Mouse (Mus musculus) macrophage (primary cell): ENCODE data around the gene Sez6l2. TPM values are rescaled to one million over a fixed set of nuclear protein-coding genes. Genes with fewer than 3 reads are reported as not detected.

Experiments
- H3K27ac ChIP-seq: fragments of 350-480 bp; formaldehyde crosslinking; 2 replicates; pipeline ENCODE4 v1.9.0; 2021
- H3K36me3 ChIP-seq: fragments of 350-480 bp; formaldehyde crosslinking; 2 replicates; pipeline ENCODE4 v1.9.0; 2021; ENCODE audit errors: inconsistent target
- H3K4me3 ChIP-seq: fragments of 350-480 bp; formaldehyde crosslinking; 2 replicates; pipeline ENCODE4 v1.9.0; 2021; ENCODE audit errors: inconsistent target
- H3K79me2 ChIP-seq: fragments of 350-480 bp; formaldehyde crosslinking; 2 replicates; pipeline ENCODE4 v1.9.0; 2021; ENCODE audit errors: inconsistent target
- WGBS: methylation state at CpG from one replicate; pipeline ENCODE4 v1.1.7; 2026; ENCODE audit warnings: inconsistent platforms; ENCODE audit not compliant: missing documents; 5-methylcytosine and 5-hydroxymethylcytosine counted together
- polyA plus RNA-seq: library from polyadenylated mRNA; stranded (reverse); fragments of 250-400 nt; gene quantifications from 3 replicates; pipeline ENCODE4 v1.2.4, GENCODE M21; 2018; ENCODE audit warnings: inconsistent platforms

Gene Sez6l2
- polyA plus RNA-seq, 1 experiment from 2014 or later: 1.4 TPM

DNA sequence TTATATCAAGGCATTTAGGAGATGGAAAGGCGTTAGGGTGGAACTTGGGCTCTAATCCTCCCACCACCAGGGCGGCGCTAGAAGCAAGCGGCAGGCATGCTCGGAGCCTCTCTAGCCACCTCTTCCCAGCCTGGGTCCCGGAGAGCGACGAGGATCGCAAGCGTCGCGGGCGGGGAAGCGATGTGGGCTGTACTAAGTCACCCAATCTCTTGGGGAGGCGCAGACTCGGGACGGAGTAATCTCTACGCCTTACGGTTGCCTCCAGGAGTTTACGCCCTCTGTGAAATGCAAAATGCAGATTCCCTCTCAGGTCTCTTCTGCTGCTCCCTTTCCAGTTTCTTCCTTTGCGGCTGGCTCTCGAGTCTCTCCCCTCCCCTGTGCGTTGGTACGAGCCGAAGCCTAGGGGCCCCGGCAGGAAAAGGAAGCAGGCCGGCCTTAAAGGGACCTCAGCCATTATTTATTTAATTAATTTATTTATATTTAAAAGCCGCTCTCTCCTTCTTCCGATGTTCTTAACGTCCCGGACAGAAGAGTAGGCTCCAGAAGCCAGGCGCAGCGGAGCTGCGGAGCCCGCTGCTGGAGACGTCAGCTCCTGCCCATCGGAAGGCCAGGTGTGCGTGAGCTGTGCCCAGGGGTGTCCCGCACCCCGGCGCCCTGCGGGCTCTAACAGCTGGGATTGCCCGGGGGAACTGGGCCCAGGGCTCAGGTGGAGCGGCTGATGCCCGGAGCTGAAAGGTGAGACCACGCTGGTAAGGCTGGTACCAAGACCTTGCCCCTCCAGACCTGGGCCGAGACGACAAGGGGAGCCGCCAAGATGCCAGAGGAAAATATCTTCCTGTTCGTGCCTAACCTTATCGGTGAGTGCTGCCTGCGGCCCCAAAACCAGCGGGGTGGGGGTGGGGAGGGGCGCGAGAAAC is 25.8 kb downstream of the Sez6l2 start, which contains the start of gene Cdiptos:
Gene Cdiptos (minus strand): TSS at position 149 of the 917 bp plus-strand sequence.
- WGBS: under 1% methylated on average over 51 of the region's 55 CpGs
- Histone ChIP-seq H3K79me2 (peaks cover 21% of the 10 kb centered on the region), H3K27ac (peak within 1 kb of the TSS; percentile 99), H3K36me3 (peaks cover 23% of the 10 kb centered on the region), H3K4me3 (peak within 1 kb of the TSS; percentile 95)

DNA sequence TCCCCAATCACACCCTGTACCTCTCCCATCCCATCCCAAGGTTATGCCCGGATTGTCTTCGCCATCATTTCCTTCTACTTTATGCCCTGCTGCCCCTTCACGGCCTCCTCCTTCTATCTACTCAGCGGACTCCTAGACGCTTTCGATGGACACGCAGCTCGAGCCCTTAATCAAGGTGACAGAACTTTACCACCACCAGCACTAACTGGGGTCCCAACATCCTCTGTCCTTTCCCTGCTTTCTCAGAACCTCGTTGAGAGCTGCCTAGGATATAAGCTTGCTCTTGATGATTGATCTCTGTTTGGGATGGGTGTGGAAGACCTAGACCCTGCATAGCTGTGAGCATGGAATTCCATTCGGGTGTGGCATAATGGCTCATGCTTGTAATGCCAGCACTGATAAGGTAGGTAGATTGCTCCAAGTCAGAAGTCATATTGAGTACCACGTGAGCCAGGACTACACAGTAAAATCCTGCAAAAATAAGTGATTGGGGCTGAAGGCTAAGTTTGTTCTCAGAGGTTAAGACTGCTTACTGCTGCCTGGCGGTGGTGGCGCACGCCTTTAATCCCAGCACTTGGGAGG is 26.6 kb downstream of the Sez6l2 start:
- Histone ChIP-seq H3K27ac (peak overlapping the region; percentile 99), H3K36me3 (peaks cover 23% of the 10 kb centered on the region), H3K79me2 (peaks cover 21% of the 10 kb centered on the region), H3K4me3 (peak overlapping the region; percentile 95)
- WGBS: 9% methylated on average over 11 of the region's 14 CpGs

DNA sequence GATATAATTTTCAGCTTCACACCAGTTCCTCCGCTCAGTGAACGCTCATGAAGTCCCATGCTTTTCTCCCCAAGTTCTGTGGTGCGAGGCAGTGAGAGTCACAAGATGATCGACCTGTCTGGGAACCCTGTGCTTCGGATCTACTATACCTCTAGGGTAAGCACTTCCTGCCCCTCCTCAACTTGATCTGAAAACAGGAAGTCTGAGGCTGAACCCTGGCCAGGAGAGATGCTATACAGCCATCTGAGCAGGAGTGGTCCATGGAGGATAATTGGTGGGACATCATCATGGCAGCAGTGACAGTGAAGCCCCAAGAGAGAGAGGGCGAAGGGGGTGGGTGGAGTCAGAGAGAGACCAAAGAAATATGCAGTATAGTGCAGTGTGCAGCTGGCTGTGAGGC is 28.5 kb downstream of the Sez6l2 start:
- no peak overlapping the region for H3K4me3 ChIP-seq
- no peak overlapping the region for H3K27ac ChIP-seq
- 79% methylated on average over 6 of the region's 6 CpGs for WGBS
- H3K79me2 ChIP-seq: peaks cover 21% of the 10 kb centered on the region
- H3K36me3 ChIP-seq: peaks cover 23% of the 10 kb centered on the region

DNA sequence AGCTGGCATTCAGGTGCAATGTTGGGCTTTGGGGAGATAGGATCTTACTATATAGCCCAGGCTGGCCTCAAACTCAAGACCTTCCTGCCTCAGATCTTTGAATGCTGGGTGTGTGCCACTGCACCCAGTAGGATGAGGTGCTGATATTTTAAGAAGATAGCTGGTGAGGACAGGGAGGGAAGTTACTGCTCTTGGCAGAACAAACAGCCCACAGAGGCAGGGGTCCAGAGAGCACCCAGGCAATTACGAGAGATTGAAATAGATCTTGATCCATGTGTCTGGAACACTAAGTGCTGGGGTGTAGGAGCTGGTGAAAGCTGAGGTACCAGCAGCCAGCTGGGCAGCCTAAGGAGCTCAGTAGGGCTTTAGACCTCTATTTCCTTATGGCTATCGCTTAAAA is 31.2 kb downstream of the Sez6l2 start:
- Histone ChIP-seq H3K79me2 (peaks cover 18% of the 10 kb centered on the region), H3K27ac (no peak overlapping the region), H3K4me3 (no peak overlapping the region), H3K36me3 (peaks cover 31% of the 10 kb centered on the region)
- whole genome bisulfite sequencing: 95% methylated on average over 2 of the region's 2 CpGs

DNA sequence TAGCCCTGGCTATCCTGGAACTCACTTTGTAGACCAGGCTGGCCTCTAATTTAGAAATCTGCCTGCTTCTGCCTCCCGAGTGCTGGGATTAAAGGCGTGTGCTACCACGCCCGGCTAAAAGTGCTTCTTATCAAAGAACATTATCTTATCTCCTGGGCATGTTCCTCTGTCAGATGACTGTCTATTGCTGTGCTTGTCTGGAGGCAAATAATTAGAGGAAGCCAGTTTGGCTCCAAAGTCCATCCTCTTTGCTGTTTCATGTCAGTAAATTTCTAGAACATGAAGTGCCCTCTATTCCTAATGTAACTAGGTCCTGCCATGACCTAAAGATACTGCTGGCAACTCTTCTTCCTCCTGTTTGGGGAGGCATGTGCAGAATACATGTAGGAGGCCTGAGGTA is 31.7 kb downstream of the Sez6l2 start:
- no peak overlapping the region for H3K27ac ChIP-seq
- H3K36me3 ChIP-seq: peaks cover 36% of the 10 kb centered on the region
- no peak overlapping the region for H3K4me3 ChIP-seq
- H3K79me2 ChIP-seq: peaks cover 14% of the 10 kb centered on the region
- WGBS: 93% methylated on average over 3 of the region's 4 CpGs

DNA sequence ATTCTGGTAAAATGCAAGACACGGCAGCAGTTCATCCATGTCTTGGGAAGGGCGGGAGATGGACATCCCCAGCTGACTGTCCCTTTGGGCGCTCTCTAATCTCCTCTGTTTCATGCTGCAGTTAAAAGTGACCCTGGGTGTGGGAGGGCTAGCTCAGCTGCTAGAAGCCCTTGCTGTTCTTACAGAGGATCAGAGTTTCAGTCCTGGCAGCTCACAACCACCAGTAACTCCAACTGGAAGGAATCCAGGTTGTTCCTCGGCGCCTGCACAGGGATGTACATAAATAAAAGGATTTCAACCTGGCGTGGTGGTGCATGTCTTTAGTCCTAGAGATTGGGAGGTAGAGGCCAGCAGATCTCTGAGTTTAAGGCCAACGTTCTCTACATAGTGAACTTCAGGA is 32.8 kb downstream of the Sez6l2 start:
- Histone ChIP-seq H3K4me3 (no peak overlapping the region), H3K79me2 (peaks cover 3% of the 10 kb centered on the region; the same call in 1 of the 2 replicates), H3K36me3 (peaks cover 43% of the 10 kb centered on the region), H3K27ac (no peak overlapping the region)
- 92% methylated on average over 7 of the region's 7 CpGs for WGBS

DNA sequence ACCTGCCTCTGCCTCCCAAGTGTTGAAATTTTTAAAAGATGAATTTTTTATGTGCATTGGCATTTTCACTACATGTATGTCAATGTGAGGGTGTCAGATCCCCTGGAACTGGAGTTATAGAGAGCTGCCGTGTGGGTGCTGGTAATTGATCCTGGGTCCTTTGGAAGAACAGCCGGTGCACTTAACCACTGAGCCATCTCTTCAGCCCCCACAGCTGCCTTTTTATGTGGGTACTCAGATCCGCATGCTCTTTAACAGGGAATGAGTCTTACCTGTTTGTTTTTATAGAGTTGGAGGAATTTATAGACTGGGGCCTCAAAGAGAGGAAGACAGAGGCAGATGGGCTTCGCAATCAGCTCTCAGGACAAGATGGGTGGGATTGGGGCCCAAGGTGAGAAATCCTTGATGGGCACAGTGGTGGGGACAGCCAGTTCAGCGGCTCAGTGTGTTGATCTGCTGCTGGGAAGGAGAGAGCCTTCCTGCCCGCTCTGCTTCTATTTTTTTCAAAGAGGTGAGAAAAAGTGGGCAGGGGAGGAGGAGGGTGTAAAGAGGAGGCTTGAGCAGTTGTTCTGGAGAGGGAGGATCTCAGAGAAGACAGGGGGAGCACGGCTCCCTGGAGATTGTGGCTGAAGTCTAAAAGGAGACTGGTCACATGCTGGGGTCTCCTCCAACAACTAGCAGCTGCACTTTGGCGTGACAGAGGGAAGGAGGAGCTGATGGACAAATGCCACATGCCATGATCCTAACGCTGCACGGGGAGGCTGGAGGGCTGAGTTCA is 34.5 kb downstream of the Sez6l2 start:
- WGBS: 90% methylated on average over 10 of the region's 10 CpGs

DNA sequence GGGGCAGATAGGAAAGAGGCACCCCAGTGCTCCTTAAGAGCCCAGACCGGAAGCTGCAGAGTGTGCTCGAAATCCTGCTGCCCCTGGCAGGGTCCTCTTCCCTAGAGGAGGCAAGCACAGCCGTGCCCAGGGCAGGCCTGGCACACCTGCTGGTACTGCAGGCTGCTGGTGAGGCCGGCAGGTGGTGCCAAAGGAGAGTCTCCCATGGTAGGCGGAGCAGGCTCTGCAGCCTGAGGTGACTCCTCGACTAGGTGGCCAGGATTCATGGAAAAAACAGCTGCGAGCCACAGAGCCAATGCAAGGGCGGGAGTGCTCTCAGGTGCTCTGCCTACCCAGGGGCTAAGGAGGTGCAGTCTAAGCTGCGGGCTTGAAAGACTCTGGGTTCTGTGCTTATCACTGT is 36.0 kb downstream of the Sez6l2 start:
- Histone ChIP-seq H3K79me2 (no peaks in the 10 kb centered on the region), H3K27ac (no peak overlapping the region), H3K4me3 (no peak overlapping the region), H3K36me3 (peaks cover 48% of the 10 kb centered on the region)
- WGBS: 76% methylated on average over 7 of the region's 9 CpGs

More for the DNA sequence above, 34.5 kb downstream of the Sez6l2 start:
- Histone ChIP-seq H3K4me3 (no peak overlapping the region), H3K36me3 (peaks cover 45% of the 10 kb centered on the region), H3K27ac (no peak overlapping the region), H3K79me2 (no peaks in the 10 kb centered on the region)

DNA sequence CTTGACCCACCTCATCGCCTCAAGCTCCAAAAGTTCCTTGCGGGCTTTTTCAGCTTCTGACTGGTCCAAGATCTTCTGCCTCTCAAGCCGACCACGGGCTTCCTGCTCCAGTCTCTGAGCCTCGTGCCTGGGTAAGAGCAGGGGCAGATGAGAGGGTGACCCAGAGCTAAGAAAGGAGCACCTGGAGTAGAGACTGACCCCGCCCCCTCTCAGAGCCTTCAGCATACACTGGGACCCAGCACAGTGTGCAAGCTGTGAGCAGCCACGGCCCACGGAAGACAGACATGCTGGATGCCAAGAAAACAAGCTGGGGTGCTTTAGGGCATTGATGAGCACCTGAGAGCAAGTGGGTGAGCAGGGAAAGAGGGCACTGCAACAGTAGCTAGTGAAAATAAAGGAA is 38.5 kb downstream of the Sez6l2 start:
- Histone ChIP-seq H3K79me2 (no peaks in the 10 kb centered on the region), H3K36me3 (peaks cover 69% of the 10 kb centered on the region), H3K27ac (no peak overlapping the region), H3K4me3 (no peak overlapping the region)
- WGBS: 86% methylated on average over 8 of the region's 8 CpGs

DNA sequence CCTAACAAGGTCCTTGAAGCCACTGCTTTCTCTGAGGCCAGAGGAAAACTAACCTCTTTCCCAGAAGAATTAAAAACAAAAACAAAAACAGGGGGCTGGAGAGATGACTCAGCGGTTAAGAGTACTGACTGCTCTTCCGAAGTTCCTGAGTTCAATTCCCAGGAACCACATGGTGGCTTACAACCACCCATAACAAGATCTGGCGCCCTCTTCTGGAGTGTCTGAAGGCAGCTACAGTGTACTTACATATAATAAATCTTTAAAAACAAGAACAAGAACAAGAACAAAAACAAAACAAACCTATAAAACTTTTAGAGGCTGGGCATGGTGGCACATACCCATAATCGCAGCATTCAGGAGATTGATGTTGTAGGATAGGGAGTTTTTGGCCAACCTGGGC is 46.1 kb downstream of the Sez6l2 start:
- Histone ChIP-seq H3K36me3 (peaks cover 91% of the 10 kb centered on the region), H3K27ac (no peak overlapping the region), H3K4me3 (no peak overlapping the region), H3K79me2 (no peaks in the 10 kb centered on the region)
- WGBS: 89% methylated on average over 4 of the region's 4 CpGs

DNA sequence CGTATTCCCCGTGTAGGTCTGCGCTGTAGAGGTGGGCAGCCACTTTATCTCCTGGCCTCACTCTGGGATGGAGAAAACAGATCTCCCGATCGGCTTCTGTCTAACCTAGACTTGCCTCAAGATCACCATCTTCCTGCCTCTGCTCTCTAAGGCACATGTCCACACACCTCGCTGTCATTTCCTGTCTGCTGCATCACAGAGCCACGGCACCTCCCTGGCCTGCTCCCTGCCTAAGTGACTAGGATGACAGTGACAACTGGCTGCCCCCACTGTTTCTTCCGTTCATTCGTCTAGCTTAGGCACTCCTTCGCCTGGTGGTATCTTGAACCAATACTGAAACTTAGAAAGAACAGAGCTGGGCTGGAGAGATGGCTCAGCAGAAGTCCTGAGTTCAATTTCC is 49.2 kb downstream of the Sez6l2 start:
- H3K27ac ChIP-seq: no peak overlapping the region
- peaks cover 67% of the 10 kb centered on the region for H3K36me3 ChIP-seq
- H3K79me2 ChIP-seq: peaks cover 24% of the 10 kb centered on the region
- no peak overlapping the region for H3K4me3 ChIP-seq
- 79% methylated on average over 10 of the region's 10 CpGs for WGBS

DNA sequence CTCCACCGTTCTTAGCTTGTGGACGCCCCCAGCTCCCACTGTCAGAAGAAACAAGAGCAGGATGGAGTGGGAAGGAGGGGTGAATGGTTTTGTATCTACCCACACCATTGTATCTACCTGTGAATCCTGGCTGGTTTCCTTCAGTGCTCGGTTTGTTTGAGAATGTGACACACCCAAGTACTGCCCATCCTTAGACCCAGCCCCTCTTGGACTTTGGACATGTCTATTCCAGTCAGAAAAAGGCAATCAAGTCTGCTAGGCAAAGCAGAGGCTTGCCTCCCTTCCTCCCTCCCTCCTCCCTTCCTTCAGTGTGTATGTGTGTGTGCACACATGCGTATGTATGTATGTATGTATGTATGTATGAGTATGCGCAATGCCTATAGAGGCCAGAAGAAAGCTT is 53.3 kb downstream of the Sez6l2 start:
- Histone ChIP-seq H3K4me3 (no peak overlapping the region), H3K79me2 (peaks cover 64% of the 10 kb centered on the region), H3K36me3 (peaks cover 30% of the 10 kb centered on the region), H3K27ac (no peak overlapping the region)
- WGBS: 96% methylated on average over 5 of the region's 5 CpGs

DNA sequence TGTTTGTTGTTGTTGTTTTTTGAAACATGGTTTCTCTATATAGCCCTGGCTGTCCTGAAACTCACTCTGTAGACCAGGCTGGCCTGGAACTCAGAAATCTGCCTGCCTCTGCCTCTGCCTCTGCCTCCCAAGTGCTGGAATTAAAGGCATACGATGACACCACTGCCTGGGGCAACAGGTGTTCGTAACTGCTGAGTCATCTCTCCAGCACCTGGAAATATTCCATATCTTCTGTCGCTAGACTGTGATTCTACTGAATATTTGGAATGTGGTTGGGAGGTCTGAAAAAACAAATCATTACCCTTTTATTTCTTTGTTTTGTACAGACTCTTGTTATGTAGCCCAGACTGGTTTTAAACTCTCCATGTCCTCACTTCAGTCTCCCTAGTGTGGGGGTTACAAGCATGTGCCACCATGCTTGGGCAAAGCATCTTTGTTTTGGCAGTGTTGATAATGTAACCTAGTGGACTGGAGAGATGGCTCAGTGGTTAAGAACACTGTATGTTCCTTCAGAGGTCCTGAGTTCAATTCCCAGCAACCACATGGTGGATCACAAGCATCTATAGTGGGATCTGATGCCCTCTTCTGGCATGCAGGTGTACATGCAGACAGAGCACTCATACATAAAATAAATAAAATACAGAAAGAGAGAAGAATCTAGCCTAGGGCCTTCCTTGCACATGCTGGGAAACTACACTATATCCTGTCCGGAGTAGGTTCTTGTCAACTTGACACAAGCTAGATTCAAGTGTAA is 53.9 kb downstream of the Sez6l2 start:
- 88% methylated on average over 4 of the region's 4 CpGs for WGBS
- H3K4me3 ChIP-seq: no peak overlapping the region
- peaks cover 71% of the 10 kb centered on the region for H3K79me2 ChIP-seq
- peaks cover 23% of the 10 kb centered on the region for H3K36me3 ChIP-seq
- no peak overlapping the region for H3K27ac ChIP-seq
